Mouse (Mus musculus) megakaryocyte, embryonic 14.5 days (primary cell): ENCODE measurements around the gene Izumo2.

ENCODE experiments used
- FLI1 ChIP-seq: IDR thresholded peaks from 2 replicates; pipeline ENCODE4 v1.6.1; 2012; ENCODE audit warnings: low read length, inconsistent platforms, mixed read lengths
- GATA1 ChIP-seq: IDR thresholded peaks from 3 replicates; pipeline ENCODE4 v1.6.1; 2012; ENCODE audit warnings: mixed read lengths, low read length, inconsistent platforms, borderline replicate concordance

DNA sequence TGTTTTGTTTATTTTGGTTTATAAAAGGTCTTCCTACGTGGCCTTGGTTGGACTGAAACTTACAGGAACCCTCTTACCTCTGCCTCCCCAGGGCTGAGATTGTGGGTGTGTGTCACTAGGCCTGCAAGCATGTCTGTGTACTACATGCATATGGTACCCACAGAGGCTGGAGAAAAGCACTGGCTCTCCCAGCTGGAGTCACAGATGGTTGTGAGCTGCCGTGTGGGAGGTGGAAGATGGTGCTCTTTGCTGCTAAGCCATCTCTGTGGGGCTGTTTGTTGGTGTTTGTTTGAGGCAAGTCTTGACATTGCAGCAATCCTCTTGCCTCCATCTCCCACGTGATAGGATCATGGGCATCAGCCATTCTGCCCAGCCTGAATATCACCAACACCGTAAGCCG, 47.3 kb upstream of the Izumo2 start:
- TF ChIP-seq GATA1 (no peak), FLI1 (no peak)
